Mouse (Mus musculus): ENCODE measurements at regions not wholly inside any gene's neighbourhood (a gene's known extent, or its start where the extent isn't known, plus 50 kb on each side); places are given as distances from the start of the nearest gene placed in this dataset.

DNA sequence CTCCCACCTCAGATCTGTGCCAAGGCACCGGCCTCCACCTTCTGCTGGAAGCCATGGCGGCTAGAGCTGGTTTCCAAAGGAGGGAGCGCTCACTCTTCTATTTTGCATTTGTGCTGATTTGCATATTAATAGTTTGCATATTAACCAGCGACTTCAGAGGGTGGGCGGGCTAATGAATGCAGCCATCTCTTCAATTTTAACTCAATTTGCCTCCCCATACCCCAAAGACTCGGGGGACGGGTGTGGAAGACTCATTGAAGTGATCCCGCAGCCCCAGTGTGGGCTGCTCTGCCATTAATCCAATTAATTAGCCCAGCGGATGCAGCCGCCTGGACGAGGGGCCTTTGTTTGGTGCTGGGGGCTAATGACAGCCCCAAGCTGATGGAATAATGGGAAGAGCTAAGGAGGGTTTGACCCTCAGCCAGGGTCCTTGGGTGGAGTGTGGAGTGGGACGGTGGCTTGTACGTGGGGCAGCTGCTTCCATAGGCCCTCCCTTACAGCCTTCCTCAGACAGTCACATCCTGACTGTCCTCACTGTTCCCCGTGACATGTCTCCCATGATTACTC lies 103.0 kb downstream of the Gm26897 start:
- no peak overlapping the region for H3K4me3 ChIP-seq (ENCODE audit: control insufficient read depth in 1 of 2, insufficient read depth in 1 of 2, low read depth in 2 of 2, low read length in 2 of 2)
- no peaks in the 10 kb centered on the region for H3K79me2 ChIP-seq (ENCODE audit: control insufficient read depth, insufficient read depth, low read length, poor library complexity)
- DNase-seq (ENCODE audit: low read depth, low spot score): no peak
- no peaks in the 10 kb centered on the region for H3K4me1 ChIP-seq (ENCODE audit: control insufficient read depth in 1 of 2, insufficient read depth in 2 of 2, low read length in 2 of 2)
- no peak for TF ChIP-seq SIN3A (IDR thresholded peaks at IDR 0.05; ENCODE audit: low read length)
- TF ChIP-seq NRF1 (IDR thresholded peaks at IDR 0.05; ENCODE audit: insufficient read depth, low read depth, low read length, poor library complexity, severe bottlenecking): no peak
- no peak for TF ChIP-seq MAX (IDR thresholded peaks at IDR 0.05; ENCODE audit: low read length)
- no peak for TF ChIP-seq EP300 (IDR thresholded peaks at IDR 0.05; ENCODE audit: low read depth in 1 of 2, low read length in 2 of 2)
- TF ChIP-seq ZNF384 (IDR thresholded peaks at IDR 0.05; ENCODE audit: low read depth, low read length): no peak
- TF ChIP-seq TCF12 (IDR thresholded peaks at IDR 0.05; ENCODE audit: low read depth, low read length): no peak
- no peak for TF ChIP-seq MXI1 (IDR thresholded peaks at IDR 0.05; ENCODE audit: low read depth, low read length)
- no peak for TF ChIP-seq TBP (IDR thresholded peaks at IDR 0.05; ENCODE audit: low read depth, low read length)
- TF ChIP-seq GATA1 (IDR thresholded peaks at IDR 0.05; ENCODE audit: low read depth, low read length): no peak
- TF ChIP-seq USF1 (IDR thresholded peaks at IDR 0.05; ENCODE audit: low read depth, low read length): no peak
- TF ChIP-seq ZC3H11A (IDR thresholded peaks at IDR 0.05; ENCODE audit: low read depth, low read length): no peak
- TF ChIP-seq ETS1 (IDR thresholded peaks at IDR 0.05; ENCODE audit: low read depth, low read length): no peak
- no peak for TF ChIP-seq HCFC1 (IDR thresholded peaks at IDR 0.05; ENCODE audit: low read depth, low read length)
- no peaks in the 10 kb centered on the region for H3K9me3 ChIP-seq (replicated peaks; ENCODE audit: insufficient read depth, low read length)
- no peak overlapping the region for H3K9ac ChIP-seq (ENCODE audit: control insufficient read depth, low read depth, low read length, poor library complexity, severe bottlenecking)
- no peaks in the 10 kb centered on the region for H3K27me3 ChIP-seq (ENCODE audit: control insufficient read depth in 1 of 2, insufficient read depth in 2 of 2, low read length in 2 of 2)
- H3K27ac ChIP-seq (ENCODE audit: control insufficient read depth, low read depth, low read length): no peak overlapping the region
- no peaks in the 10 kb centered on the region for H3K36me3 ChIP-seq (ENCODE audit: control insufficient read depth in 1 of 2, insufficient read depth in 2 of 2, low read length in 2 of 2)

DNA sequence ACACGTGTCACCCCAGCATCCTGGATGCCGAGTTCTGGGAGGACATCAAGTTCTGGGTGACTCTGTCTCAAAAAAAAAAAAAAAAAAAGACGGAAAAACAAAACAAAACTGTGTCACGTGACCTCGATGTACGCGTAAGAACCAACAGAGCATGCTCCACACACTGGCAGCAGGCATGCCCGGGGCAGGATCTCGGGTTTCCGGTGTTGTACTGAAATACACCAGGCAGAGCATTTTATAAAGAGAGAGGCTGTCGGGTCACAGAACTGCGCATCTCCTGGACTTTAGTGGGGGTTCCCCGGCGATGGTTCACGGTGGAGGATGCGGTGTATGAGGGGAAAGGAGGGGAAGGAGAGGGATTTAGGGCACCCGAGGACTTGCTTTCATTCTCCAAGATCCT lies 108.7 kb downstream of the Gm26897 start:
- TF ChIP-seq RAD21 (IDR thresholded peaks at IDR 0.05; ENCODE audit: low read depth, low read length): no peak
- TF ChIP-seq GATA1 (IDR thresholded peaks at IDR 0.05; ENCODE audit: low read depth, low read length): no peak
- TF ChIP-seq NELFE (IDR thresholded peaks at IDR 0.05; ENCODE audit: low read depth, low read length): no peak
- no peak for TF ChIP-seq ZC3H11A (IDR thresholded peaks at IDR 0.05; ENCODE audit: low read depth, low read length)
- no peak for TF ChIP-seq USF1 (IDR thresholded peaks at IDR 0.05; ENCODE audit: low read depth, low read length)
- no peak for TF ChIP-seq MYC (IDR thresholded peaks at IDR 0.05; ENCODE audit: low read depth, low read length)
- no peak for TF ChIP-seq CHD1 (IDR thresholded peaks at IDR 0.05; ENCODE audit: low read depth, low read length)
- TF ChIP-seq NRF1 (IDR thresholded peaks at IDR 0.05; ENCODE audit: insufficient read depth, low read depth, low read length, poor library complexity, severe bottlenecking): no peak
- TF ChIP-seq MAX (IDR thresholded peaks at IDR 0.05; ENCODE audit: low read length): no peak
- TF ChIP-seq POLR2A (IDR thresholded peaks at IDR 0.05; ENCODE audit: control insufficient read depth in 1 of 2, insufficient read depth in 1 of 2, low read depth in 1 of 2, low read length in 2 of 2, poor library complexity in 1 of 2): no peak
- no peak for TF ChIP-seq UBTF (IDR thresholded peaks at IDR 0.05; ENCODE audit: borderline replicate concordance, insufficient read depth, low read depth, low read length)
- TF ChIP-seq CHD2 (IDR thresholded peaks at IDR 0.05; ENCODE audit: low read length): no peak
- TF ChIP-seq CTCF (IDR thresholded peaks at IDR 0.05 in 2 of 3, conservative IDR thresholded peaks at IDR 0.05 in 1 of 3; ENCODE audit: control insufficient read depth in 1 of 3, insufficient read depth in 1 of 3, low read depth in 2 of 3, low read length in 3 of 3, poor library complexity in 1 of 3, severe bottlenecking in 1 of 3): no peak
- no peak for TF ChIP-seq HCFC1 (IDR thresholded peaks at IDR 0.05; ENCODE audit: low read depth, low read length)
- no peak for TF ChIP-seq POLR2AphosphoS5 (IDR thresholded peaks at IDR 0.05; ENCODE audit: borderline replicate concordance, low read depth, low read length)
- TF ChIP-seq MYB (IDR thresholded peaks at IDR 0.05; ENCODE audit: low read depth, low read length): no peak
- no peak for TF ChIP-seq E2F4 (IDR thresholded peaks at IDR 0.05; ENCODE audit: borderline replicate concordance, low read depth, low read length)
- TF ChIP-seq MAZ (IDR thresholded peaks at IDR 0.05; ENCODE audit: low read depth, low read length): no peak
- no peak for TF ChIP-seq ZNF384 (IDR thresholded peaks at IDR 0.05; ENCODE audit: low read depth, low read length)
- TF ChIP-seq POLR2AphosphoS2 (IDR thresholded peaks at IDR 0.05; ENCODE audit: low read length): no peak
- H3K4me3 ChIP-seq (ENCODE audit: control insufficient read depth in 1 of 2, insufficient read depth in 1 of 2, low read depth in 2 of 2, low read length in 2 of 2): no peak overlapping the region
- no peak for DNase-seq (ENCODE audit: low read depth, low spot score)
- no peaks in the 10 kb centered on the region for H3K4me1 ChIP-seq (ENCODE audit: control insufficient read depth in 1 of 2, insufficient read depth in 2 of 2, low read length in 2 of 2)
- H3K27ac ChIP-seq (ENCODE audit: control insufficient read depth, low read depth, low read length): no peak overlapping the region
- H3K79me2 ChIP-seq (ENCODE audit: control insufficient read depth, insufficient read depth, low read length, poor library complexity): no peaks in the 10 kb centered on the region
- no peaks in the 10 kb centered on the region for H3K9me3 ChIP-seq (replicated peaks; ENCODE audit: insufficient read depth, low read length)
- H3K9ac ChIP-seq (ENCODE audit: control insufficient read depth, low read depth, low read length, poor library complexity, severe bottlenecking): no peak overlapping the region
- no peaks in the 10 kb centered on the region for H3K36me3 ChIP-seq (ENCODE audit: control insufficient read depth in 1 of 2, insufficient read depth in 2 of 2, low read length in 2 of 2)
- H3K27me3 ChIP-seq (ENCODE audit: control insufficient read depth in 1 of 2, insufficient read depth in 2 of 2, low read length in 2 of 2): no peaks in the 10 kb centered on the region
